Mouse (Mus musculus): Measurements from ENCODE around the gene Nrg3. TPM values are rescaled to one million over a fixed set of nuclear protein-coding genes. Genes with fewer than 3 reads are reported as not detected.

Gene Nrg3
- polyA plus RNA-seq, 1 experiment from 2014 or later, result 0.11 TPM

GRCm38 (mm10) chr14:38703894-38704293 lies 769.0 kb downstream of the Nrg3 start:
- no peak overlapping the region for H3K4me3 ChIP-seq
- 51% methylated on average over 4 of the region's 4 CpGs for WGBS
- no peaks in the 10 kb centered on the region for H3K4me1 ChIP-seq
- no peak overlapping the region for H3K9ac ChIP-seq
- H3K27me3 ChIP-seq (replicated peaks), result no peaks in the 10 kb centered on the region
- H3K4me2 ChIP-seq, result no peak overlapping the region
- ATAC-seq (ENCODE audit: extremely low read depth, insufficient number of reproducible peaks, low FRiP score, low TSS enrichment), result no peak
- no peaks in the 10 kb centered on the region for H3K9me3 ChIP-seq
- no peak overlapping the region for H3K27ac ChIP-seq (replicated peaks)
- no peaks in the 10 kb centered on the region for H3K36me3 ChIP-seq

GRCm38 (mm10) chr14:38702596-38703393 lies 770.1 kb downstream of the Nrg3 start:
- no peak overlapping the region for H3K4me3 ChIP-seq
- no peaks in the 10 kb centered on the region for H3K27me3 ChIP-seq (replicated peaks)
- no peak overlapping the region for H3K4me2 ChIP-seq
- H3K9me3 ChIP-seq, result no peaks in the 10 kb centered on the region
- no peaks in the 10 kb centered on the region for H3K4me1 ChIP-seq
- WGBS, result 65% methylated on average over 9 of the region's 9 CpGs
- H3K36me3 ChIP-seq, result no peaks in the 10 kb centered on the region
- H3K9ac ChIP-seq, result no peak overlapping the region
- H3K27ac ChIP-seq (replicated peaks), result no peak overlapping the region
- ATAC-seq (ENCODE audit: extremely low read depth, insufficient number of reproducible peaks, low FRiP score, low TSS enrichment), result no peak

- WGBS, result 16% methylated on average over 1 of the region's 1 CpGs
- H3K4me3 ChIP-seq, result no peak overlapping the region
- H3K27me3 ChIP-seq (replicated peaks), result no peaks in the 10 kb centered on the region
- no peak overlapping the region for H3K27ac ChIP-seq (replicated peaks)
- no peak overlapping the region for H3K9ac ChIP-seq
- no peak for ATAC-seq (ENCODE audit: extremely low read depth, insufficient number of reproducible peaks, low FRiP score, low TSS enrichment)
- no peaks in the 10 kb centered on the region for H3K4me1 ChIP-seq
- H3K9me3 ChIP-seq, result no peaks in the 10 kb centered on the region
- no peak overlapping the region for H3K4me2 ChIP-seq
- H3K36me3 ChIP-seq, result no peaks in the 10 kb centered on the region
Observed at GRCm38 (mm10) chr14:38701413-38701812, 771.5 kb downstream of the Nrg3 start.

- WGBS, result 71% methylated on average over 3 of the region's 3 CpGs
- Histone ChIP-seq H3K27me3 (replicated peaks) (no peaks in the 10 kb centered on the region), H3K4me1 (no peaks in the 10 kb centered on the region), H3K4me2 (no peak overlapping the region), H3K27ac (replicated peaks) (no peak overlapping the region), H3K4me3 (no peak overlapping the region), H3K9me3 (no peaks in the 10 kb centered on the region), H3K36me3 (no peaks in the 10 kb centered on the region), H3K9ac (no peak overlapping the region)
- no peak for ATAC-seq (ENCODE audit: extremely low read depth, insufficient number of reproducible peaks, low FRiP score, low TSS enrichment)
Observed at GRCm38 (mm10) chr14:38700972-38701371, 771.9 kb downstream of the Nrg3 start.

- H3K4me3 ChIP-seq, result no peak overlapping the region
- H3K4me2 ChIP-seq, result no peak overlapping the region
- no peak overlapping the region for H3K27ac ChIP-seq (replicated peaks)
- no peaks in the 10 kb centered on the region for H3K4me1 ChIP-seq
- H3K36me3 ChIP-seq, result no peaks in the 10 kb centered on the region
- H3K27me3 ChIP-seq (replicated peaks), result no peaks in the 10 kb centered on the region
- ATAC-seq (ENCODE audit: extremely low read depth, insufficient number of reproducible peaks, low FRiP score, low TSS enrichment), result no peak
- 47% methylated on average over 1 of the region's 1 CpGs for WGBS
- no peak overlapping the region for H3K9ac ChIP-seq
- no peaks in the 10 kb centered on the region for H3K9me3 ChIP-seq
Observed at GRCm38 (mm10) chr14:38659973-38660372, 812.9 kb downstream of the Nrg3 start.

GRCm38 (mm10) chr14:38637070-38637469 lies 835.8 kb downstream of the Nrg3 start:
- Histone ChIP-seq H3K4me2 (no peak overlapping the region), H3K27me3 (replicated peaks) (no peaks in the 10 kb centered on the region), H3K4me1 (no peaks in the 10 kb centered on the region), H3K27ac (replicated peaks) (no peak overlapping the region), H3K9me3 (no peaks in the 10 kb centered on the region), H3K36me3 (no peaks in the 10 kb centered on the region), H3K9ac (no peak overlapping the region), H3K4me3 (no peak overlapping the region)
- no peak for ATAC-seq (ENCODE audit: extremely low read depth, insufficient number of reproducible peaks, low FRiP score, low TSS enrichment)
- WGBS, result 74% methylated on average over 3 of the region's 3 CpGs

GRCm38 (mm10) chr14:38630114-38630513 lies 842.8 kb downstream of the Nrg3 start:
- H3K4me3 ChIP-seq, result no peak overlapping the region
- H3K4me1 ChIP-seq, result no peaks in the 10 kb centered on the region
- H3K27me3 ChIP-seq (replicated peaks), result no peaks in the 10 kb centered on the region
- no peaks in the 10 kb centered on the region for H3K36me3 ChIP-seq
- no peaks in the 10 kb centered on the region for H3K9me3 ChIP-seq
- WGBS, result 84% methylated on average over 3 of the region's 3 CpGs
- no peak for ATAC-seq (ENCODE audit: extremely low read depth, insufficient number of reproducible peaks, low FRiP score, low TSS enrichment)
- H3K4me2 ChIP-seq, result no peak overlapping the region
- H3K9ac ChIP-seq, result no peak overlapping the region
- no peak overlapping the region for H3K27ac ChIP-seq (replicated peaks)

GRCm38 (mm10) chr14:38629671-38630070 lies 843.2 kb downstream of the Nrg3 start:
- Histone ChIP-seq H3K27me3 (replicated peaks) (no peaks in the 10 kb centered on the region), H3K4me1 (no peaks in the 10 kb centered on the region), H3K27ac (replicated peaks) (no peak overlapping the region), H3K36me3 (no peaks in the 10 kb centered on the region), H3K4me2 (no peak overlapping the region), H3K4me3 (no peak overlapping the region), H3K9ac (no peak overlapping the region), H3K9me3 (no peaks in the 10 kb centered on the region)
- no peak for ATAC-seq (ENCODE audit: extremely low read depth, insufficient number of reproducible peaks, low FRiP score, low TSS enrichment)

- no peaks in the 10 kb centered on the region for H3K4me1 ChIP-seq
- 53% methylated on average over 2 of the region's 2 CpGs for WGBS
- no peaks in the 10 kb centered on the region for H3K27me3 ChIP-seq (replicated peaks)
- H3K4me2 ChIP-seq, result no peak overlapping the region
- no peaks in the 10 kb centered on the region for H3K9me3 ChIP-seq
- H3K4me3 ChIP-seq, result no peak overlapping the region
- no peaks in the 10 kb centered on the region for H3K36me3 ChIP-seq
- no peak overlapping the region for H3K9ac ChIP-seq
- no peak for ATAC-seq (ENCODE audit: extremely low read depth, insufficient number of reproducible peaks, low FRiP score, low TSS enrichment)
- no peak overlapping the region for H3K27ac ChIP-seq (replicated peaks)
Observed at GRCm38 (mm10) chr14:38628862-38629619, 843.8 kb downstream of the Nrg3 start.

- 0 out of 2 replicates have a peak, but pooled peaks cover 4% of the 10 kb centered on the region for H3K9me3 ChIP-seq
- no peak overlapping the region for H3K4me2 ChIP-seq
- ATAC-seq (ENCODE audit: extremely low read depth, insufficient number of reproducible peaks, low FRiP score, low TSS enrichment), result no peak
- no peak overlapping the region for H3K27ac ChIP-seq (replicated peaks)
- H3K9ac ChIP-seq, result no peak overlapping the region
- H3K36me3 ChIP-seq, result no peaks in the 10 kb centered on the region
- H3K4me3 ChIP-seq, result no peak overlapping the region
- H3K27me3 ChIP-seq (replicated peaks), result no peaks in the 10 kb centered on the region
- H3K4me1 ChIP-seq, result no peaks in the 10 kb centered on the region
Observed at GRCm38 (mm10) chr14:38616969-38617368, 855.9 kb downstream of the Nrg3 start.

- Histone ChIP-seq H3K4me2 (no peak overlapping the region), H3K27ac (replicated peaks) (no peak overlapping the region)
Observed at GRCm38 (mm10) chr14:38597735-38598134, 875.2 kb downstream of the Nrg3 start.

GRCm38 (mm10) chr14:38594297-38594696 lies 878.6 kb downstream of the Nrg3 start:
- Histone ChIP-seq H3K4me3 (no peak overlapping the region), H3K27me3 (replicated peaks) (no peaks in the 10 kb centered on the region), H3K27ac (replicated peaks) (no peak overlapping the region), H3K36me3 (no peaks in the 10 kb centered on the region), H3K9me3 (no peaks in the 10 kb centered on the region), H3K4me1 (no peaks in the 10 kb centered on the region), H3K4me2 (no peak overlapping the region), H3K9ac (no peak overlapping the region)
- ATAC-seq (ENCODE audit: extremely low read depth, insufficient number of reproducible peaks, low FRiP score, low TSS enrichment), result no peak
- 64% methylated on average over 1 of the region's 1 CpGs for WGBS

More at GRCm38 (mm10) chr14:38597735-38598134, 875.2 kb downstream of the Nrg3 start:
- Histone ChIP-seq H3K9me3 (no peaks in the 10 kb centered on the region), H3K9ac (no peak overlapping the region), H3K36me3 (no peaks in the 10 kb centered on the region), H3K27me3 (replicated peaks) (no peaks in the 10 kb centered on the region), H3K4me3 (no peak overlapping the region), H3K4me1 (no peaks in the 10 kb centered on the region)
- no peak for ATAC-seq (ENCODE audit: extremely low read depth, insufficient number of reproducible peaks, low FRiP score, low TSS enrichment)

Measured in heart, embryonic 13.5 days (tissue).